Mouse (Mus musculus) left cerebral cortex, postnatal 25 days (tissue): ENCODE measurements around the gene Mrpl37. TPM values are rescaled to one million over a fixed set of nuclear protein-coding genes. Genes with fewer than 3 reads are reported as not detected.
"Not testable (repeated sequence)": the region's sequence is repeated elsewhere in the genome, so short reads cannot be mapped to it uniquely, and the experiment has no call there.

ENCODE experiments used
- DNase-seq, 2 experiments: peaks; one replicate each; pipeline ENCODE4 v3.0.0; 2022; ENCODE audit warnings: low spot score in 2 of 2, mixed read lengths in 1 of 2
- intact Hi-C: fragments of 180-260 bp; cut with DNase I; formaldehyde crosslinking; loops from one replicate; pipeline ENCODE4 v1.15.1; 2025
- total RNA-seq, 2 experiments: library from RNA; stranded (reverse); gene quantifications; 2 replicates each; pipeline ENCODE4 v1.2.3; 2021

Gene Mrpl37
- 10 to 100 TPM; 61.8 to 62.8 TPM for total RNA-seq

- intact Hi-C loops, result no loop called here
- DNase-seq, result peak; percentile 96 to 99
These were observed at the start of gene Mrpl37, which contains the start of gene Cyb5rl for GRCm38 (mm10) chr4:107066252-107067124. Gene Mrpl37, minus strand, starts transcription at chr4:107066868. Gene Cyb5rl, plus strand, starts transcription at chr4:107066988.

- DNase-seq, result no peak
- intact Hi-C loops, result no loop called here
These were observed 47.6 kb upstream of the Mrpl37 start for GRCm38 (mm10) chr4:107114278-107114677.

- intact Hi-C loops, DNase-seq: not testable (repeated sequence)
These were observed 42.5 kb upstream of the Mrpl37 start for GRCm38 (mm10) chr4:107109181-107109580.

GRCm38 (mm10) chr4:107108291-107108731 is 41.6 kb upstream of the Mrpl37 start:
- intact Hi-C loops, result no loop called here
- DNase-seq, result peak in 1 of 2 experiments; percentile 55

GRCm38 (mm10) chr4:107106777-107107176 is 40.1 kb upstream of the Mrpl37 start:
- no peak for DNase-seq
- intact Hi-C loops, result no loop called here

- intact Hi-C loops, result no loop called here
- no peak for DNase-seq
These were observed 35.6 kb upstream of the Mrpl37 start for GRCm38 (mm10) chr4:107102220-107102619.

GRCm38 (mm10) chr4:107098791-107099525 is 32.3 kb upstream of the Mrpl37 start:
- DNase-seq, result no peak
- intact Hi-C loops, result no loop called here

GRCm38 (mm10) chr4:107098375-107098774 is 31.7 kb upstream of the Mrpl37 start:
- intact Hi-C loops, result no loop called here
- no peak for DNase-seq

GRCm38 (mm10) chr4:107097871-107098270 is 31.2 kb upstream of the Mrpl37 start:
- no peak for DNase-seq

GRCm38 (mm10) chr4:107096841-107097373 is 30.2 kb upstream of the Mrpl37 start, which contains the start of gene Cdcp2:
Gene Cdcp2, plus strand, starts transcription at chr4:107096891.
- intact Hi-C loops, result no loop called here
- DNase-seq, result no peak

More at GRCm38 (mm10) chr4:107097871-107098270, 31.2 kb upstream of the Mrpl37 start:
- intact Hi-C loops, result no loop called here

- intact Hi-C loops, result no loop called here
- no peak for DNase-seq
These were observed 29.4 kb upstream of the Mrpl37 start for GRCm38 (mm10) chr4:107096043-107096442.

- intact Hi-C loops, result no loop called here
These were observed 28.0 kb upstream of the Mrpl37 start for GRCm38 (mm10) chr4:107094484-107095187.

GRCm38 (mm10) chr4:107091696-107092095 is 25.0 kb upstream of the Mrpl37 start:
- no peak for DNase-seq

More at GRCm38 (mm10) chr4:107094484-107095187, 28.0 kb upstream of the Mrpl37 start:
- DNase-seq, result no peak

GRCm38 (mm10) chr4:107084858-107085257 is 18.2 kb upstream of the Mrpl37 start:
- peak; percentile 75 to 85 for DNase-seq
- intact Hi-C loops, result loop anchor here (5.0 kb wide), 1 partner anchor 612 kb away; no protein-coding TSS in a partner anchor

More at GRCm38 (mm10) chr4:107091696-107092095, 25.0 kb upstream of the Mrpl37 start:
- intact Hi-C loops, result no loop called here

- peak in 1 of 2 experiments; percentile 14 for DNase-seq
- intact Hi-C loops, result loop anchor here (5.0 kb wide), 1 partner anchor 613 kb away; no protein-coding TSS in a partner anchor
These were observed 17.7 kb upstream of the Mrpl37 start for GRCm38 (mm10) chr4:107084343-107084742.

- intact Hi-C loops, result loop anchor here (5.0 kb wide), 1 partner anchor 614 kb away; no protein-coding TSS in a partner anchor
- DNase-seq, result no peak
These were observed 16.5 kb upstream of the Mrpl37 start for GRCm38 (mm10) chr4:107083126-107083525.

GRCm38 (mm10) chr4:107082185-107082584 is 15.5 kb upstream of the Mrpl37 start:
- intact Hi-C loops, result loop anchor here (5.0 kb wide), 1 partner anchor 615 kb away; no protein-coding TSS in a partner anchor
- no peak for DNase-seq

- intact Hi-C loops, result loop anchor here (5.0 kb wide), 1 partner anchor 618 kb away; no protein-coding TSS in a partner anchor
- DNase-seq, result no peak
These were observed 13.0 kb upstream of the Mrpl37 start for GRCm38 (mm10) chr4:107079716-107080115.

- no peak for DNase-seq
- intact Hi-C loops, result no loop called here
These were observed 12.2 kb upstream of the Mrpl37 start for GRCm38 (mm10) chr4:107078894-107079293.
